Mouse (Mus musculus) heart, postnatal 0 days (tissue): ENCODE data around the gene Gm20458. TPM values are rescaled to one million over a fixed set of nuclear protein-coding genes. Genes with fewer than 3 reads are reported as not detected.

Source experiments
- ATAC-seq: fragments of 200-750 bp; cut with Nextera tagmentation; 2 replicates; pipeline ENCODE4 v1.8.0; 2017; ENCODE audit warnings: low read depth, moderate number of reproducible peaks, moderate library complexity; ENCODE audit not compliant: insufficient read depth
- DNase-seq: peaks from one replicate; pipeline ENCODE4 v3.0.0-alpha.2; 2016; ENCODE audit warnings: low spot score
- H3K27ac ChIP-seq: fragments of 300-500 bp; sonication (generic); 2 replicates; pipeline ENCODE4 v1.5.1; 2014; ENCODE audit warnings: low read depth, mild to moderate bottlenecking
- H3K27me3 ChIP-seq: fragments of 300-500 bp; sonication (generic); 2 replicates; pipeline ENCODE4 v1.6.1; 2014; ENCODE audit warnings: low read length, mixed read lengths; ENCODE audit not compliant: control insufficient read depth, insufficient read depth
- H3K36me3 ChIP-seq: fragments of 300-500 bp; sonication (generic); replicated peaks from 2 replicates; pipeline ENCODE4 v1.6.1; 2014; ENCODE audit warnings: low read length, mixed read lengths; ENCODE audit not compliant: control insufficient read depth, insufficient read depth
- H3K4me1 ChIP-seq: fragments of 300-500 bp; sonication (generic); 2 replicates; pipeline ENCODE4 v1.6.1; 2014; ENCODE audit warnings: antibody characterized with exemption; ENCODE audit not compliant: control insufficient read depth, insufficient read depth
- H3K4me2 ChIP-seq: fragments of 300-500 bp; sonication (generic); 2 replicates; pipeline ENCODE4 v1.6.1; 2014; ENCODE audit warnings: low read depth, mild to moderate bottlenecking, low read length, moderate library complexity
- H3K4me3 ChIP-seq: fragments of 300-500 bp; sonication (generic); 2 replicates; pipeline ENCODE4 v1.5.1; 2014; ENCODE audit warnings: low read depth, low read length
- H3K9ac ChIP-seq: fragments of 300-500 bp; sonication (generic); replicated peaks from 2 replicates; pipeline ENCODE4 v1.6.1; 2014; ENCODE audit warnings: low read depth, low read length, mixed read lengths
- H3K9me3 ChIP-seq: fragments of 300-500 bp; sonication (generic); replicated peaks from 2 replicates; pipeline ENCODE4 v1.6.1; 2016; ENCODE audit warnings: low read length; ENCODE audit not compliant: control insufficient read depth
- CTCF ChIP-seq: IDR thresholded peaks from 2 replicates; pipeline ENCODE4 v1.5.1; 2016; ENCODE audit warnings: antibody characterized with exemption, control low read depth, low read depth
- EP300 ChIP-seq: IDR thresholded peaks from 2 replicates; pipeline ENCODE4 v1.6.1; 2016; ENCODE audit warnings: antibody characterized with exemption, low read depth
- WGBS: fragments of 180-500 bp; shearing (Covaris S2); extraction: QIAGEN DNeasy Blood & Tissue Kit; methylation state at CpG from one replicate; pipeline ENCODE4 v1.1.7; 2014; 5-methylcytosine and 5-hydroxymethylcytosine counted together
- polyA plus RNA-seq: library from polyadenylated mRNA; unstranded; fragments of >200 nt; fragmentation: Nextera tagmentation; extraction: Ambion mirVana; gene quantifications from 2 replicates; pipeline ENCODE4 v1.2.1, GENCODE M21; 2015
- total RNA-seq: library from RNA; depleted of rRNA; stranded (reverse); fragments of >200 nt; gene quantifications from 2 replicates; pipeline ENCODE4 v1.2.3, GENCODE M21; 2014; ENCODE audit warnings: low replicate concordance

Gene Gm20458
- total and polyA plus RNA-seq, 2 experiments from 2014 or later = 15.5 to 34.3 TPM

DNA sequence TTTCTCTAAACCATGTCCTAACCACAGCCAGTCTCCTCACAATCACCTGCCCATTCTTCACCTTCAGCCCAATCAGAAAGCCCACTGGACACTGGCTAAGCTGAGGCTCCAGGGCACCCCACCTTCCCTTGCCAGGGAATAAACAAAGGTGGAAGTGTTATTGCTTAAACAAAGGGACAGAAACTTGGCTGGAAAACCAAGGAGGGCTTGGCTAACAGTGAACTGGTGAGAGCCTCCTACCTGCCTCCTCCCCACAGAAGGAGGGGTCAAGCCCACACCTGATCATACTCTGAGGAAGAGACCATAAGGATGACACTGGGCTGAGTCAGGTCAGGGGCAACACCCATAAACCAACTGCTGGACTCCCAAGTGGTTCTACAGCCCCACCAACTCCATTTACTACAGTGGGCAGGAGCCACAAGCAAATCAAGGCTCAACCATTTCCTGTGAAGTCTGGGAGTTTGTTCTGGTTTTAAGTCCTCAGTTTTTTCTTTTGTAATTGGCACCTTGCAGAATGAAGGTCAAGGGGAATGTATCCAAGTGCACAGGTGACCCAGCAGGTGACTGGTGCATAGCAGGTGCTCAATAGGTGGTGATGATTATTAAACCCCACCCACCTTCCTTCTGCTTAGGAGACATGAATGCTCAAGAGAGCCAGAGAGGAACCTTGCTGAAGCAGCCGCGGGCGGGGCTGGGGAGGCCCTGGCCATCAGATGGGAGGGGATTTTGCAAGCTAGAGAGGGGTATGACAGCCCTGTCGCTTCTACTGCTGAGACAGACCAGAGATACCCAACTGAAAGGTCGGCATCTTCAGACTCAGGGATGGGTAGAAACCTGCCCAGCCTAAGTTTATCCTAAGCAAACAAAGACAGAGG, 25.3 kb upstream of the Gm20458 start:
- TF ChIP-seq EP300 (no peak), CTCF (no peak)
- DNase-seq (no peak), ATAC-seq (no peak)
- peaks cover 42% of the 10 kb centered on the region for H3K4me1 ChIP-seq
- H3K4me2 ChIP-seq = no peak overlapping the region
- no peak overlapping the region for H3K9ac ChIP-seq
- H3K27me3 ChIP-seq = peaks cover 6% of the 10 kb centered on the region; the same call in 1 of the 2 replicates
- 39% methylated on average over 5 of the region's 5 CpGs for WGBS
- H3K36me3 ChIP-seq = no peaks in the 10 kb centered on the region
- H3K4me3 ChIP-seq = no peak overlapping the region
- H3K27ac ChIP-seq = no peak overlapping the region
- H3K9me3 ChIP-seq = no peaks in the 10 kb centered on the region

GRCm38 (mm10) chr2:164436215-164436913, 24.4 kb upstream of the Gm20458 start:
- H3K27ac ChIP-seq = peak overlapping the region; percentile 26; the same call in 1 of the 2 replicates
- H3K4me2 ChIP-seq = no peak overlapping the region
- no peak for ATAC-seq

DNA sequence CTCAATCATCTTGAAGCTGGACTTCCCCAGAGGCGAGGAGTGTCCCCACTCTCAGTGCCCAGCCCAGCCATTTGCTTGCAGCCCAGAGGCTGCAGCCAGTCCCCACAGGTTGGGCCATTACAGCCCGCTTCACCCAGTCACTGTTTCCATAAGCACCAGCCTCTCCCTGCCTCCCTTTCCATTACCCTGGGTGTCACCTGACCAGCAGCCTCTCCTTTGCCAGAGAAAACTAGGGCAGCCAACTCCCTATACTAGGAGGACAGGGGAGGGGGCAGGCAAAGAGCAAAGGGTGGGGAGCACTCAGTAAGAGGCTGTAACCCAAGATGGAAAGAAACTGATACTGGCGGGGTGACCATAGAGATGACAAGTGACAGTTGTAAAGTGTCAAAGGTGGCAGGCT, 23.8 kb upstream of the Gm20458 start:
- no peak overlapping the region for H3K4me3 ChIP-seq
- H3K27me3 ChIP-seq = peaks cover 16% of the 10 kb centered on the region
- no peak overlapping the region; the same call in 1 of the 2 replicates for H3K9ac ChIP-seq
- H3K9me3 ChIP-seq = no peaks in the 10 kb centered on the region
- no peaks in the 10 kb centered on the region for H3K36me3 ChIP-seq
- no peak for DNase-seq
- peak overlapping the region; percentile 26; the same call in 1 of the 2 replicates for H3K27ac ChIP-seq
- H3K4me1 ChIP-seq = peaks cover 42% of the 10 kb centered on the region
- ATAC-seq = peak; percentile 31
- TF ChIP-seq EP300 (no peak), CTCF (no peak)
- 63% methylated on average over 3 of the region's 3 CpGs for WGBS
- no peak overlapping the region for H3K4me2 ChIP-seq

More at GRCm38 (mm10) chr2:164436215-164436913, 24.4 kb upstream of the Gm20458 start:
- Histone ChIP-seq H3K4me1 (peaks cover 42% of the 10 kb centered on the region), H3K36me3 (no peaks in the 10 kb centered on the region), H3K4me3 (no peak overlapping the region), H3K9me3 (no peaks in the 10 kb centered on the region), H3K9ac (no peak overlapping the region; the same call in 1 of the 2 replicates), H3K27me3 (peaks cover 12% of the 10 kb centered on the region)
- no peak for DNase-seq
- 39% methylated on average over 8 of the region's 8 CpGs for WGBS
- no peak for TF ChIP-seq EP300
- TF ChIP-seq CTCF = no peak

GRCm38 (mm10) chr2:164437710-164438109, 23.1 kb upstream of the Gm20458 start:
- H3K36me3 ChIP-seq = no peaks in the 10 kb centered on the region
- 73% methylated on average over 6 of the region's 6 CpGs for WGBS
- no peak for DNase-seq
- no peak for TF ChIP-seq EP300
- no peak for TF ChIP-seq CTCF
- no peaks in the 10 kb centered on the region for H3K9me3 ChIP-seq
- peaks cover 43% of the 10 kb centered on the region for H3K4me1 ChIP-seq
- no peak for ATAC-seq
- H3K4me2 ChIP-seq = no peak overlapping the region
- H3K9ac ChIP-seq = no peak overlapping the region
- no peak overlapping the region for H3K4me3 ChIP-seq
- no peak overlapping the region for H3K27ac ChIP-seq
- H3K27me3 ChIP-seq = peaks cover 19% of the 10 kb centered on the region

GRCm38 (mm10) chr2:164438257-164438656, 22.5 kb upstream of the Gm20458 start:
- Histone ChIP-seq H3K9ac (no peak overlapping the region), H3K4me3 (no peak overlapping the region), H3K4me1 (peaks cover 38% of the 10 kb centered on the region), H3K27ac (no peak overlapping the region), H3K36me3 (no peaks in the 10 kb centered on the region), H3K4me2 (no peak overlapping the region), H3K9me3 (no peaks in the 10 kb centered on the region), H3K27me3 (peaks cover 19% of the 10 kb centered on the region)
- ATAC-seq (no peak), DNase-seq (no peak)
- WGBS = 60% methylated on average over 8 of the region's 8 CpGs
- no peak for TF ChIP-seq EP300
- TF ChIP-seq CTCF = no peak
